Comparison of ENCODE assay signal across 17 mouse cellular contexts in genomic region chr3:21949459-21949858, GRCm38 (mm10).
DNase-seq lines count a peak whose midpoint lies in the region; ATAC-seq lines count a peak whose summit lies in the region.
"Had no signal": no experiment of that assay in that cellular context is flagged by ENCODE, and none has a peak within 500 bp of the region (broad histone marks: within the 10 kb centered on the region; RNA-seq: fewer than 3 reads in every experiment).

No protein-coding gene starts in this region.

- peak; percentile 63 for ATAC-seq in granulocyte monocyte progenitor cell, adult 5-6 weeks (replicated peaks; ENCODE audit: poor library complexity, severe bottlenecking)
- ATAC-seq: forebrain, embryonic 15.5 days; inflammation-experienced regulatory T-cells, adult 6 months had no signal

- intact Hi-C loops in left cerebral cortex, postnatal 36 days (cut with DNase I), result no loop called here

- peak; percentile 18 to 40 for DNase-seq in left cerebral cortex, postnatal 36 days (ENCODE audit: low spot score in 2 of 2)
- DNase-seq in left cerebral cortex, adult 11 months (ENCODE audit: low spot score), result no peak
- peak; percentile 79 for DNase-seq in Muller cell, postnatal 12 days (ENCODE audit: inconsistent ontology term)
- no peak for DNase-seq in MN1 (ENCODE audit: low spot score)
- DNase-seq in cerebellum, postnatal 10 days, result no peak
- no peak for DNase-seq in gastrocnemius, adult 18-20 months (ENCODE audit: low spot score)
- DNase-seq: adrenal gland, adult 8-10 months; cerebellum, adult 9-10 months; heart, adult 2 months; kidney, adult 8-10 months; left cerebral cortex, postnatal 4 days; lung, adult 18-20 months; lung, postnatal 36 days; thymus, adult 2 months had no signal

Comparison
In these comparisons a context has a peak if more than half of its experiments do, and no peak if none do; other contexts are left out.
1. DNase-seq: peak in left cerebral cortex, postnatal 36 days (2 of 2) and Muller cell, postnatal 12 days (single experiment); none in left cerebral cortex, adult 11 months (single experiment), MN1 (single experiment), cerebellum, postnatal 10 days (0 of 2) and gastrocnemius, adult 18-20 months (single experiment).